Mouse (Mus musculus) spleen, embryonic (tissue): Measurements from ENCODE around the gene Tsc22d1.

Experiments
- CTCF ChIA-PET: fragments of 350-600 bp; sonication (Branson Sonifier 250); formaldehyde crosslinking; loops from one replicate; lab custom pipeline; 2022; lab: Charles Lee

Tsc22d1 gene

DNA sequence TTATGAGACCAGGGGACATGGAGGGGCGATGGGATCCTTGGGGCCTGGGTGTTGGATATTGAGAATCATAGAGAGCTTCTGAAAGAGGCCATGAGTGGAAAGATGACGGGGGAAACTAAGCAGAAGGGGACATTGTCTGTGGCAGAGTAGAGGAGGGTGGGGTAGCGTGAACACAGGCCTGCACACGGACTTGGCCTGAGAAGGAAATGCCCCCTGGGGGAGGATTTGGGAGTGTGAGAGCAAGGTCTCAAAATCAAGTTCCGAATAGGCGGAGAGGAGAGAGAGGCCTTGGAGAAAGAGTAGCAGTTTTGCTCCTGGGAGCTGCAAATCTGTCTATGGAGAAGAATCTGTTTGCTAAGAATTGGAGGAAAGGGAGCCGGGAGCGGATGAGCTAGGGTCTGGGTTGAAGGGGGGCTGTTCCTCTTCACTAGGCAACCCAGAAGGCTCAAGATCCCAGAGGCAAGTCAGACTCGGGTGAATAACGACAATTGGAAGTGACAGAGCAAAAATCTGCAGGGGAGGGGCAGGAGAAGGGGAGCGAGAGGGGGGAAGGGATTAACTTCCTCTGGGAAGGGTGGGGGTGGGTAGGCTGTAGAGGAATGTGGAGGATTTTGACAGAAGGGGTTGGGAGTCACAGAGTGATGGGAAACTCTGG, 98.8 kb downstream of the Tsc22d1 start:
- CTCF ChIA-PET: no interaction called here

DNA sequence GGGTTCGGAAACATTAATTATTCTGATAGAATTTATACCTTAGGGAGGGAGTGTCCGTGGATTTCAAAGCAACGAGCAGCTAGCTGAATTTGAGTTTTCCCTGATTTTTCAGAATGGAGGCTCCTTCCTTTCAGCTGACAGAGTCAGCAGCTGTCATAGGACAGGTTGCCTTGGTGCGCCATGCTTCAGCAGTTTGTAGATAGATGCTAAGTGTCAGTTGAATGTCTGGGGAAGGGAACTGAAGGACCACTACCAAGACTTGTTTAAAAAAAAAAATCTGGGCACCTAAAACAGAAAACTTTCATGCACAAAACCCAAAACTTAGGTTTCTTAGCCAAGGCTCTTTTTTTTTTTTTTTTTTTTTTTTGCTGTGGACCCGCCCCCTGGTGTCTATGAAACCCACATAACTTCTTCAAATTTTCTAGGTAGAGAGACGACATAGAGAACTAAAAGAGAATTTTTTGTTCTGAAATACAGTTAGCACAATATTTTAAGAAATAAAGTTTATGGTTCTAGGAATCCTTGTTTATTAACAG, 99.4 kb downstream of the Tsc22d1 start:
- CTCF ChIA-PET: no interaction called here

DNA sequence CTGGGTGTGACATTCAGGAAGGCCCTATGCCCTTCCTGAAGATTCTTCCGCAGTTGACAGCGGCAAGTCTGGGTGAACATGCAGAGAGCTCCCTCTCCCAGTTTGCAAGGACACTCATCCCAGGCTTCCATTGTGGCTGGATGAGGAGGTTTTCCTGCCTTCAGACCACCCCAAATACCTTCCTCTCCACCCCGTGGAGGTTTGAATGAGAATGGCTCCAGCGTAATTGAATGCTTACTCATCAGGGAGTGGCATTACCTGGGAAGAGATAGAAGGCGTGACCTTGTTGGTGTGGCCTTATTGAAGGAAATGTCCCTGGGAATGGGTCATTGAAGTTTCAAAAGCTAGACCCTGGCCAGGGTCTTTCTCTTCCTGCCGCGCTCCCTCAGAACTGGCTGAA, 100.9 kb downstream of the Tsc22d1 start:
- CTCF ChIA-PET: no interaction called here

DNA sequence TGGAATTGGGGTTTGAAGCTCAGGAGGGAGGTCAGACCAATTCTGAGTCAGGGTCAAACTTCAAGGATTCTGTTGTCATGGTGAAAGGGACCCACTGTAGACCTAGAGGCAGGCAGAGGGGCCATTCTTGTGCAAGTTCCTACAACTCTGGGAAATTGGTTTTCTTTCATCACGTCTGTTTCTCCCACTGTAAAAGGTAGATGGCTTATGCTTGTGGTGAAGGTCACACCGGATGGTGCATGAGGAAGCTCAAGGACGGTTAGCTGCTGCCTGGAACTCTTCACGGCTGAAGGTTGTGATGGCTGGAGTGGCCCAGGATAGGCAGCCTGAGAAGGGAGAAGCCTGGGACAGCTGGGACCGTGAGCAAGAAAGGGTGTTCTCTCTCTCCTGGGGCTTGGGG, 103.5 kb downstream of the Tsc22d1 start:
- CTCF ChIA-PET: no interaction called here

DNA sequence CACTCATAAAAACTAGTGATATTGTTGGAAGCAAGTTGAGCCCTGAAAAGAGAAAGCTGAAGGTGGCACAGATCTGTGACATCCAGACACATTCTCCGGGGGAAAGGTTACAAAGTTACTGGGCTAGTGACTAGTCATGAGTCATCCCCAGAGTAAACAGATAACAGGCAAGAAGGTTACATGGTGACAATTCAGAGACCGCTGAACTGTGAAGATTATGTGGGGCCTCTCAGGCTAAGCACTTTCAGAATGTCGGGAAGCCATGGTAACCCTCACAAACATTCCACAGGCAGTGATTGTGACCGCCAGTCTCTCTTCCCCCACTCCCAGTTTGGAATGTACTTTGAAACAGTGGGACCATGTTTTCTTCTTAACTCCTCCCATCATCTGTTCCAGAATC, 105.8 kb downstream of the Tsc22d1 start:
- CTCF ChIA-PET: no interaction called here

DNA sequence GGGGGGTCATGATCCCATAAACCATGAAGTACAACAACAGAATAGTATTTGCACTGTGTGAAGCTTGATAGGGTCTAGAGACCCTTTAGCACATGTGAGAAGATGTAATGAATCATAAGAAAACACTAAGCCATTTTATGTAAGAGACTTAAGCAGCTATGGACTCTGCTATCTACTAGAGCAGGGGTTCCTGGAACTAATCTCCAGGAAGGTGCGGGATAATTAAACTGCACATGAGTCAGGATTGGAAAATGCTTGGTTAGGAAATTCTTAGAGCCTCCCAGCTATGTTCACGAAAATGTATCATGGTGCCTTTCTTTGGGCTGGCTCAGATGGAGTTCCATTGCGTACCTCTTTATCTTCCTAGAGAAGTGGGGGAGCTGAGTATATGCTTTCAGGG, 106.5 kb downstream of the Tsc22d1 start:
- CTCF ChIA-PET: no interaction called here

DNA sequence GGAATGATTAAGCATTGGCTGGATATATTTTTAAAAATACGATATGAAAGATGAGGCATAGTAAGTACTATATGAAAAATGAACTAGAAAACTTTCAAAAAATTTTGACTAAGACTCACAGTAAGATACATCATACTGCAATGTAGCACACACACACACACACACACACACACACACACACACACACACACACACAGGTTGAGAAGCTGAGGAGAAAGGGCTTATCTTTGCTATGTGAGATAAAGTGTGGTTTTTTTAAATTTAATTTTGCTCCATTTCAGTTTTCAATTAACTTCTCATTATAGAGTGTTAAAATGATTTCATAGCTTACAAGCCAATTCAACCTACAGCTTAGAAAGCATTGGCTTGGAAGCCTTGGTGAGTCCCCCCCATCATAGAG, 108.6 kb downstream of the Tsc22d1 start:
- CTCF ChIA-PET: no interaction called here

DNA sequence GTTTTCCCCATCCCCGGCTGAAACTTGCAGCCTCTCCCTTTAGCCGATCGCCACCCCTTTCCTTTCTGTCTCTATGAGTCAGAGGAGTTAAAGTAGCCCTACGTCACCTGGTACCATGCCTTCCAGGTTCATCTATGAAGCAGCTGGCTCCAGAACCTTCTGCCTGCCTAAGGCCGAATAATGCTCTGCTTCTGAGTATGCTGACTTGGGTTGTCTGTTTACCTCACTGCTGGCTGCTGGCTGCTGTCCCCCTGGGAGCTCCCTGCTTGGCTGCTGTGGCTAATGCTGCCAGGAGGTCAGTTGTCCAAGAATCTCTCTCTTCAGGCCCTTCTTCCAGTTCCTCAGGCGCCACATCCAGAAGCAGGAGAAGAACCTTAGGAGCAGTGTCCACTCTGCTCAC, 111.7 kb downstream of the Tsc22d1 start:
- CTCF ChIA-PET: no interaction called here

DNA sequence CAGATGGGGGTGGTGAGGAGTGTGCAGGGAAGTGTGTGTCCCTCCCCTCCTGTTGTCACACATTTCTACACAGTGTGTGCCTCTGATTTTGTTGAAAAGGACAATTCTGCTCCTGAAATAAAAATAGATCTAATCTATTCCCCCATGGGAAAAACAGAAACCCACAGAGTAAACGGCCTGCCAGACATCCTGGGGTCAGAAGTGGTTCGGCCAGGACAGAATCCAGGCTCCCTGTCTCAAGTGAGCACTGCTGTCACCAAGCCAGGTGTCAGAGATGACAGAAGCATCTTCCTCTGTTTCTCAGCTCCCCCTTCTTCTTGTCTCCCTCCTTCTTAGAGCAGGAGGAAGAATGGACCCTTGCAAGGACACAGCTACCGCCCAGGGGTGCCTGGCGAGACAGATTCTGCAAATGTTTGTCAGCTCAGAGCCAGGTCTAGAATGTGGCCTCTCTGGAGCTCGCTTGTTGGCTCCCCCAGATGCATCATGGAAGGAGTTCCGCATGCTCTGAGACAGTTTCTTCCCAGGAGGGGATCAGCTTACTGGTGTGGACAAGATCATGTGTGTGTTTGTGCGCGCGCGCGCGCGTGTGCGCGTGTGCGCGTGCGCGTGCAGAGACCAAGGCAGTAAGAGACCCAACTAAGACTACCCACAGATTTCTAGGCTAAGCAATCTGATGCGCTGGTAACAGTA, 112.4 kb downstream of the Tsc22d1 start:
- CTCF ChIA-PET: interaction anchor here (0.7 kb wide), 1 partner anchor 120 kb away, joined by 22 read pairs; no protein-coding TSS in a partner anchor

DNA sequence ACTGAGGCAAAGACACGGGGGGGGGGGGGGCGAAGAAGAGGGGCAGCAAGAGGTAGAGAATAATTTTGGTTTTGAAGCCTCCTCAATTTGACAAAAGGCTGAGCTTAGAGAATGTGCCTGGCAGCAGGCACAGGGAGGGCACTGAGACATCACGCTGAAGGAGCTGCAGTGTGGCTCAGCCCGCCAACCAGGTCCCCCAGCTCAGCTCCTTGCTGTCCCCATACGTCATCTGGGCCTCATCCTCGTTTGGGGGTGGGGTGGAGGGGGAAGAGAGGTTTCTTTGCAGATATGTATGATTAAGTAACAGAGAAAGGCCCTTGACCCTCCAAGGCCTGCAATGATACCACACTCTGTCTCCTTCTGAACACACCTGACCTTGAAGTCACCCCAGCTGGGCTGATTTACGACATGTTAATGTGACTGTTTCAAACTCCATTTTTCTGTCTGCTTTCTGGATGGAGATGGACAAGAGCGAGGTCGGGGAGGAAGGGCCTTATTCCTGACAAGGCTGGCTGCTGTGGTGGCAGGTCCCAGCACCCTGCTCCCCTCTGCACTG, 113.1 kb downstream of the Tsc22d1 start:
- CTCF ChIA-PET: interaction anchor here (0.7 kb wide), 1 partner anchor 120 kb away, joined by 22 read pairs; no protein-coding TSS in a partner anchor

DNA sequence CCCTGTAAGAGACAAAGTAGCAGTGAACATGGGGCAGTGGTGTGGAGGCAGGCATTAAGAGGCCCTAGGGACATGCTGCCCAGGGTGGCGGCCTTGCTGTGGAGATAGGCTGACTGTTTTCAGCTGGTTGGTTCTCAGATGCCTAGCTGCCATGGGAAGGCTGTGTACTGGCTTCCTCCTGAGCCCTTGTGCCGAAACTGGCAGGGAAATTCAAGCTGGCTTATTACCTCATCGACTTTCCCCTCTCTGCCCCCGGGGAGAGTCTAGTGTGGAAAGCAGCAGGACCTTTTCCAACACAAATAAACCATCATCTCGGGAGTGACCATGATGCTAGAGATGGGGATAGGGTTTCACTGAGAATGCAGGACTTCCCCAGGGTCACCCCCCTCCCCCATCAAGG, 113.9 kb downstream of the Tsc22d1 start:
- CTCF ChIA-PET: no interaction called here

DNA sequence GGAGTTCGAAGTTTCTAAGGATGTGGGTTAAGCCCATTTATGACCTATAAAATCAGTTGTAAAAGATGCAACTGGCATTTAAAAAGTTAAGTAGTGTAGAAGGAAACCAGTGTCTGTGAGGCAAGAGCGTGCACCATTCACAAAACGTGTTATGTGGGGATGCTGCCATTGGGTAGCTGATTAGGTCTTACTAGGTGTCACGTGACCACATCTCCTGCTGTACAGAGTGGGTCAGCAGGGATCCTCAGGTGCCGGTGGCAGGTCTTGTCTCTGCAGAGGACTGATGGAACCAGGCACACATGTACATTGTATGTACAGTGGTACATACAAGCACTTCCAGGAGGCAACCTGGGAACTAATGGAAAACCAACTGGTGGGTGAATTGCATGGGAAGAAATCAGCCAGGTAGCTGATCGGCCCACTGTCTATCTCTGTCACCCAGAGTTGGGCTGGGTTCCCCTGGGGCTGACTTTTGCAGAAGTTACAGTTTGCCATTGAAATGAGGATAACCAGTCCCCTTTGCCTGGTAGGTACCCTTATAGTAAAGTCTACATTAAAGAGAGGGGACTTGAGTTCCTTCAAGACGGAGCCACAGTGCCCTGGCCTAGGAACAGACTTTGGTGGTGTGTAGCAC, 116.4 kb downstream of the Tsc22d1 start:
- CTCF ChIA-PET: interaction anchor here (0.5 kb wide), 1 partner anchor 17 kb away, joined by 3 read pairs; no protein-coding TSS in a partner anchor

DNA sequence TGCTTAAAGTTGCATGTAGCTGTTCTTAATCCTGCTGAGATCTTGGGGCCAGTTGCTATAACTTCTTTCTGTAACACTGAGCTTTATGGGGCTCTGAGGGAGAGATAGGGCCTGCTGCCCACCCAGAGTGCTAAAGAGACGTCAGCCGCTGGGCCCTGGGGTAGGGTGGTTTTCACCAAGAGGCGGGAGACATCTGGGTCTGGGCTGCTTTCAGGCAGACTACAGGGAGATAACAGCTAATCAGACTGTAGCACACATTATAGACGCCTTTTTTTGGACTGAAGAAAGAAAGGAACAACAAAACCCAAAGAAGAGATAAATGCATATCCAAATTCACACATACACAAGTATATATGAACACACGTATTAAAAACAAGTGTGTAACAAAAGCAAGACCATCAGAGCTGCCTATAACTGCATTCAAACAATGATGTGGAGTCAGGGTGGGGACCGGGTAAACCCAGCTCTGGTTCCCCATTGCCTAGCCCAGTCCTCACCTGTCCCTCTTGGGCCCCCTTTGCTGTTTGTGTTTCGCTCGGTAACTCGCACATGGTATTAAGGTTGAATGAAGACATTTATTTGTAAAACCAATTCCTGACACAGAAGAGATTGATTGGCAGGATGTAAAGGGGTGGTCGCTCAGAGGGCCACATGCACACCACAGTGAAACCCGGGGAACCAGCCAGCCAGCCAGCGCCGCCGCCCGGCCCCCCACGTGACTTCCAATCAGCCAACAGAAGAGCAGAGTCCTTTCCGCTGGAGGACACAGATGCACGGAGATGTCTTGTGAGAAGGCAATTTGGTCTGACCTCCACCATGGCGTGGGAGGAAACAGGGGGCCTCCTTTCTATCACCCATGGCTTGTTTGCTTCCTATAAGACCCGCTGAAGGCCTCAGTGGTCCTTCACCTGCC, 117.8 kb downstream of the Tsc22d1 start:
- CTCF ChIA-PET: no interaction called here

DNA sequence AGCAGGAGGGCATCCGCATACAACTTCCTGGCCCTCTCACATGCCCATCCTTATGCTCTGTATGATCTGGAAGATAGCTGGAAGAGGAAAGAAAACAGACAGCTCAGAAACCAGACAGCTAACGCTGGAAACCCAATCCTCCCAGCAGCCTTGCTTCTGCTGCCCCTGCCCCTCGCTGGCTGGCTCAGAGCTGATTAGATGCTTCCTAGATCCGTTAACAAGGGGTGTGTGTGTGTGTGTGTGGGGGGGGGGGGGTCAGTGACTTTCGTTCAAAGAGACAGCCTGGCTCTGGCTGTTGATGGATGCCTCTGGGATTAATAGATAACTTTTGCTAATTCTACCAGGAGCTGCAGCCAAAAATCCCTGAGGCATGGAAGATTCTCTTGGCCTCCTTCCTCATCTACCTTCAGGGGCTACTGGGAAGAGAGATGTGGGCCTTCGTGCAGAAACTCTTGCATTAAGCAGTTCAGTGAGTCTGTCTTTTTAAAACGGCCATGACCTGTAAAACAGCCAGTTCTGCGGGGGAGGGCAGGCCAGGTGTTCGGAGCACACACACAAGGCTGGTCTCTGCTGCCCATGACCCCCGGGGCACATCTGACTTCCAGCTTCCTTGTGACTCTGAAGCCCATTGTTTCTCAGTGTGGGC, 118.5 kb downstream of the Tsc22d1 start:
- CTCF ChIA-PET: no interaction called here

DNA sequence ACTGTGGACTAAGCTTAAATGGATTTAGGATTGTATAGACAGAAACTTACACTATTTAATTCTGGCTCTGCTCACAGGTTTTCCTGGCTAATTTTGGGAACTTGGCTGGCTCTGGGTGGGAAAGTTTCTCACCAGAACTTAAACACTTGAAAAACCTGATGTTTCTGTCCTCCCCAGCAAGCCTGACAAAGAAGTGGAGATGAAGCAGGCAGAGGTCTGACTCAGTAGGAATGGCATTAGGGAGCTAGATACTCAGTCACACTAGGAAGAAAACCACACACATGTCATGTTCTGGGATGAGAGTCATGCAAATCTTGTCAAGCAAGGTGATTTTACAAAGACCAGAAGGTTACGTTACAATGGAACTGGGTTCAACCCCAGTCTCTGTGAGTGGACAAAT, 120.3 kb downstream of the Tsc22d1 start:
- CTCF ChIA-PET: no interaction called here

DNA sequence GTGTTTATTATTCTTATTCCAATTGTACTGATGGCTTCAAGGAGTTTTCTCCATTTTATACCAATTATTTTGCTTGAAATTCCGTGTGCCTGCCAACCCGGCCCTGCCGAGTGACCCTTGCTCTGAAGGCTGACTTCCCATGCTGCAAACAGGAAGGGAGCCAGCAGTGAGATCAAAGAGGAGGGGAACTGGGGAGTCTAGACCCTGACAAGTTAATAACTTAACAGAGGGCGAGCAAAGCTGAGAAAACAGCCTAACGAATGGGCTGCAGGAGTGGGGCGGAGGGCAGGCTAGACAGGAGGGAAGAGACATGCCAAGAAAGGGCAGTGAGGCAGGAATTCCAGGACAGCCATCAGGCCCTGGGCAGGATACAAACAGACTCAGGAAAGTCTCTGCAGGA, 122.2 kb downstream of the Tsc22d1 start:
- CTCF ChIA-PET: no interaction called here

DNA sequence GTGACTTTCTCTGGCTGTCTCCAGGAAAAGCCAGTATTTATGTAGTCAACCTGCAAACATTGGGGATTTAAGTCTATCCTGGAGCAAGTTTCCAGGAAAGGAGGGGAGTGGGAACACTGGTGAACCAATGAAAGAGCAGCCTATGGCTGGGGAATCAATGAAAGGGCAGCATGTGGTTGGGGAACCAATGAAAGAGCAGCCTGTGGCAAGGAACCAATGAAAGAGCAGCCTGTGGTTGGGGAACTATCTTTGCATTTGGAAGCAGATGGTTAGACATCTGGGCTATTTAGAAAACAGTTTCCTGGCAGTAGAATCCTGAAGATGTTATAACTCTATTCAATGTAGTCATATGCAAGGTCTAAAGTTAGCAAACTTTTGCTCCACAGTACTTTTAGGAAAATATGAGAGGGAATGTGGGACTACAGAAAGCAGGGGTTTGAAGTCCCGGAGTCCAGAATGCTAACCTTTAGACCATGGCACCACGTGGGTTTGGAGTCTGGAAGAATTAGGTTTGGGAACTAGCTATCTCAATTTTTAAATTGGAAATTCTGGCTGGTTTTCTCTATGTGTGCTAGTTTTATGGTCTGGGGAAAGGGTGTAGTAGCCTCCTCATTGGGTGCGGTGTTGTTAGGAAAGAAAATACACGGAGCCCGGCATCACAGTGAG, 125.4 kb downstream of the Tsc22d1 start:
- CTCF ChIA-PET: no interaction called here

DNA sequence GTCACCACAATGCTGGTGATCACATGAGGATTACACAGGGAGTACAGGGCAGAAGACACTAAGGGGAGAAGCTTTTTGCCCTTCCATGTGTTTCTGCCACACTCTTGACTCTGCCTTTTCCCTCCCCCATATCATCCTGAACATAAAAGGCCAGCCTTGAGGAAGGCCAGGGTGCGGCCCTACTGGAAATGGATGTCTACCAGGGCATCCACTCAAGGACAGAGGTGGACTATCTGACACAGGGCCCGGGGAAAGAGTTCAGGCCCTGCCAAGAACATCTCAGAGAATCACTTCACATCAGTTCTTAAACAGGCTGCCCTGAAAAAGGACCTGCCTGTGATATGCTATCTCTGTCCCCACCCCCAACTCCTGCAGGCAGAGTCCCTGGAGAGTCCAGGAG, 126.6 kb downstream of the Tsc22d1 start:
- CTCF ChIA-PET: no interaction called here

DNA sequence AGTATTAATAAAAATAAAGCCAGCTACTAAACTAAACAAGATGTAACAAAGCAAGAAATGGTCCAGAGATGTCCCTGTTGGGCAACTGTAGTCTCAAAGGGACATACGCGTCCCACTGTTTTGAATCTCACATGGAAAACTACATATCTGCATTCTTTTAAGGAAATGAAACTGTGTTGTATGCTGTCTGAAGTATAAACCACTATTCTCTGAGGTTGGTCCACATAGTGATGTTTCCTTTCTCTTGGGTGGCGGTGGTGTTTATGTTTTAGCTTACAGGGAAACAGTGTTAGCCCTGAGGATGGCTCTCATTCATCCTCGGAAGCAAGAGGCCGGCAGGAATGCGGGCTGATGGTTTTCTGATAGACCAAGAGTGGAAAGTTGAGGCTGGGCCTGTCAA, 129.4 kb downstream of the Tsc22d1 start:
- CTCF ChIA-PET: no interaction called here
